Mouse (Mus musculus): ENCODE results near the gene Mfsd12. TPM values are rescaled to one million over a fixed set of nuclear protein-coding genes. Genes with fewer than 3 reads are reported as not detected.

The Mfsd12 gene
- total and polyA plus RNA-seq, 2 experiments from 2014 or later = 10.3 to 30.5 TPM

DNA sequence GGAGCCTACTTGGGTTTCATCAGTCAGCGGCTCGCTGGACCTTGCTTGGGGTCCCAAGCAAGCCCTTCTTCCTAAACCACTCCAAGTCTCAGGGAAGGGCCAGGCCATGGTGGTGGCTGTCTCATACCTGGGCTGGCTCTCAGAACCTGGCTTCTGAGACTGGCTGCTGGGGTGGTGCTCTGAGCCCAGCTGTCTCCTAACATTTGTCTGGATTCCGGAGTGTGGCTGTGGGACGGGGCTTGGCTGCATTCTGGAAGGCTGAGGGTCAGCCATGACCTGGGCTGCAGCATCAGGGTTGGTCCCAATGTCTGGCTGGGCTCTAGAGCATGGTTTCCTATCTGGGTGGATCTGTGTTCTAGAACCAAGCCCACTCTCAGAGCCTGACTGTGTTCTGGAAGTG lies 20.7 kb upstream of the Mfsd12 start:
- Histone ChIP-seq H3K9me3 (replicated peaks; ENCODE audit: control insufficient read depth, low read length) (no peaks in the 10 kb centered on the region), H3K4me2 (ENCODE audit: low read depth, low read length) (no peak overlapping the region), H3K4me1 (ENCODE audit: control insufficient read depth, insufficient read depth) (peaks cover 4% of the 10 kb centered on the region; the same call in 1 of the 2 replicates), H3K27me3 (ENCODE audit: control insufficient read depth, insufficient read depth, low read length) (no peaks in the 10 kb centered on the region), H3K4me3 (ENCODE audit: low read depth, low read length) (no peak overlapping the region), H3K27ac (ENCODE audit: low read depth) (no peak overlapping the region), H3K36me3 (replicated peaks; ENCODE audit: control insufficient read depth, insufficient read depth, low read length) (no peaks in the 10 kb centered on the region), H3K9ac (replicated peaks; ENCODE audit: low read depth, low read length) (no peak overlapping the region)
- no peak for DNase-seq (ENCODE audit: low spot score)
- TF ChIP-seq CTCF (IDR thresholded peaks at IDR 0.05; ENCODE audit: low read depth) = no peak
- TF ChIP-seq EP300 (IDR thresholded peaks at IDR 0.05; ENCODE audit: low read depth) = no peak
- ATAC-seq (ENCODE audit: insufficient read depth, low read depth) = no peak
- WGBS = 94% methylated on average over 4 of the region's 4 CpGs

- no peak for ATAC-seq (ENCODE audit: insufficient read depth, low read depth)
- Histone ChIP-seq H3K4me1 (ENCODE audit: control insufficient read depth, insufficient read depth) (no peaks in the 10 kb centered on the region), H3K27me3 (ENCODE audit: control insufficient read depth, insufficient read depth, low read length) (peaks cover 19% of the 10 kb centered on the region), H3K4me2 (ENCODE audit: low read depth, low read length) (no peak overlapping the region), H3K9me3 (replicated peaks; ENCODE audit: control insufficient read depth, low read length) (no peaks in the 10 kb centered on the region), H3K9ac (replicated peaks; ENCODE audit: low read depth, low read length) (no peak overlapping the region), H3K27ac (ENCODE audit: low read depth) (no peak overlapping the region), H3K36me3 (replicated peaks; ENCODE audit: control insufficient read depth, insufficient read depth, low read length) (no peaks in the 10 kb centered on the region), H3K4me3 (ENCODE audit: low read depth, low read length) (no peak overlapping the region)
- no peak for TF ChIP-seq CTCF (IDR thresholded peaks at IDR 0.05; ENCODE audit: low read depth)
- TF ChIP-seq EP300 (IDR thresholded peaks at IDR 0.05; ENCODE audit: low read depth) = no peak
- 57% methylated on average over 17 of the region's 17 CpGs for WGBS
- DNase-seq (ENCODE audit: low spot score) = no peak
These were observed 16.5 kb upstream of the Mfsd12 start for GRCm38 (mm10) chr10:81340551-81341332.

DNA sequence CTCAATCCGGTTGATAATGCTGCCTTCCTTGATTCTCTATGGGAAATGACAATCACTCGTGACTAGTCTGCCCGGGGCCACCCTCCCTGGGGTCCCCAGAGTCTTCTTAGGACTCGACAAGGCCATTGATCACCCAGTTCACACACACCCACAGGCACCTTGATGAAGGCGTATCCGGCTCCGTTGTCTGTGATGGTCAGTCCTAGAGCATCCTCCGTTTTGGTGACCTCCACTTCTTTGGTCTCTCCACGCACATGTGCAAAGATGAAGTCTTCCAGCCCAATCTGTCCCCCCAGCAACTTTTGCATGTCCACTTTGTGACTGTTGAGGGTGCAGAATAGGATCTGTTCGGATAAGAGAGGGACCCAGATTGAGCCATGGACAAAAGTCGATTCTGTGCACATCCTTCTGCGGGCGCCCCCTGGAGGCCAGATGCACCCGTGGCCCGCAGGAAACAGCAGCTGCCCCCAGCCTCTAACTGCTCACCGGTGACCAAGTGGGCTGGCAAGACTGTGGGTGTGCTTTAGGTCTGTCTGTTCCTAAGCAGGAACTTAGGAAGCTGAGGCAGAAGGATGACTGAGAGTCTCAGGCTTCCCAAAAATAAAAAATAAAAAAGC lies 15.8 kb upstream of the Mfsd12 start:
- no peak for ATAC-seq (ENCODE audit: insufficient read depth, low read depth)
- no peak overlapping the region for H3K4me3 ChIP-seq (ENCODE audit: low read depth, low read length)
- H3K9me3 ChIP-seq (replicated peaks; ENCODE audit: control insufficient read depth, low read length) = no peaks in the 10 kb centered on the region
- DNase-seq (ENCODE audit: low spot score) = no peak
- H3K4me1 ChIP-seq (ENCODE audit: control insufficient read depth, insufficient read depth) = no peaks in the 10 kb centered on the region
- no peak for TF ChIP-seq EP300 (IDR thresholded peaks at IDR 0.05; ENCODE audit: low read depth)
- peak; percentile 70 for TF ChIP-seq CTCF (IDR thresholded peaks at IDR 0.05; ENCODE audit: low read depth)
- WGBS = 40% methylated on average over 16 of the region's 16 CpGs
- H3K27ac ChIP-seq (ENCODE audit: low read depth) = no peak overlapping the region
- H3K27me3 ChIP-seq (ENCODE audit: control insufficient read depth, insufficient read depth, low read length) = peaks cover 19% of the 10 kb centered on the region
- H3K4me2 ChIP-seq (ENCODE audit: low read depth, low read length) = no peak overlapping the region
- peaks cover 6% of the 10 kb centered on the region for H3K36me3 ChIP-seq (replicated peaks; ENCODE audit: control insufficient read depth, insufficient read depth, low read length)
- H3K9ac ChIP-seq (replicated peaks; ENCODE audit: low read depth, low read length) = no peak overlapping the region

DNA sequence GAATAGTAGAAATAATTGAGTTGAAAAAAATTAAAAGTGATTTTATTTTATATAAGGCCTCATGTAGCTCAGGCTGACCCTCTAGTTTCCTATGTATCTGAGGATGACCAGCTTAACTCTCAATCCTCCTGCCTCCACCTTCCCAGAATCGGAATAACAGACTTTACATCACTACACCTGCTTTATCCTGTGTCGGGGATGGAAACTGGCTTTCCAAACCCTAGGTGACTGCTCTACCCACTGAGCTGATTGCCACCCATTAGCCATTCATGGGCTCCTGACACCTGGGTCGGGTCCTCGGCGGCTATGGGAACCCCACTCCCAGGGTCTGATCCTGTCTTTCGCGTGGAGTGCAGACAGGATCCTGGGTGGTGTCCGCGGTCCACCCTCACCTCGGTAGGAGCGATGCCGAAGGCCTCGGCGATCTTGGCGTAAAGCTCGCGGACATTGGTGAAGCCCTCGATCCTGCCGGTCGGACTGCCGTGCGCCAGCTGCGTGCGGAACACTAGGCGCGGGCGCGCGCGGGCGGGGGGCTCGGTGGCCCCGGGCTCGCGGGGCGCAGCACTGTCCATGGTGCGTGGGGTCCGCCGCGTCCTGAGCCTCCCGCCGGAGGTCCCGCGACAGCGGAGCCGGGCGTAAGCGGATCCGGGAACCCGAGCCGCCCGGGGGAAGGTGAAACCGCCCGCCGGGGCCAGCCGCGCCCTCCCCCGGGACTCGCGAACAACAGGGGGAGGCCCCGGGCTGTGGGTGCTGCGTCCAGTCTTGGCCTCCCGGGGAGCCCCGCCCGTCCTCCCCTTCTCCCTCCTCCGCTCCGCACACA lies 14.4 kb upstream of the Mfsd12 start, which contains the start of gene Gipc3:
Gene Gipc3, minus strand, starts transcription at position 581 of the 820 bp plus-strand sequence.
- H3K27me3 ChIP-seq (ENCODE audit: control insufficient read depth, insufficient read depth, low read length) = peaks cover 19% of the 10 kb centered on the region
- peaks cover 18% of the 10 kb centered on the region for H3K36me3 ChIP-seq (replicated peaks; ENCODE audit: control insufficient read depth, insufficient read depth, low read length)
- H3K4me2 ChIP-seq (ENCODE audit: low read depth, low read length) = peak within 1 kb of the TSS; percentile 93
- peak within 1 kb of the TSS; percentile 72 for H3K9ac ChIP-seq (replicated peaks; ENCODE audit: low read depth, low read length)
- DNase-seq (ENCODE audit: low spot score) (no peak), ATAC-seq (ENCODE audit: insufficient read depth, low read depth) (0 out of 2 replicates have a peak, but pooled peaks have one; percentile 2)
- TF ChIP-seq CTCF (IDR thresholded peaks at IDR 0.05; ENCODE audit: low read depth) (no peak), EP300 (IDR thresholded peaks at IDR 0.05; ENCODE audit: low read depth) (no peak)
- WGBS = 5% methylated on average over 57 of the region's 67 CpGs
- H3K4me1 ChIP-seq (ENCODE audit: control insufficient read depth, insufficient read depth) = 0 out of 2 replicates have a peak, but pooled peaks cover 3% of the 10 kb centered on the region
- peak within 1 kb of the TSS; percentile 62 for H3K4me3 ChIP-seq (ENCODE audit: low read depth, low read length)
- H3K9me3 ChIP-seq (replicated peaks; ENCODE audit: control insufficient read depth, low read length) = no peaks in the 10 kb centered on the region
- H3K27ac ChIP-seq (ENCODE audit: low read depth) = no peak within 1 kb of the TSS

DNA sequence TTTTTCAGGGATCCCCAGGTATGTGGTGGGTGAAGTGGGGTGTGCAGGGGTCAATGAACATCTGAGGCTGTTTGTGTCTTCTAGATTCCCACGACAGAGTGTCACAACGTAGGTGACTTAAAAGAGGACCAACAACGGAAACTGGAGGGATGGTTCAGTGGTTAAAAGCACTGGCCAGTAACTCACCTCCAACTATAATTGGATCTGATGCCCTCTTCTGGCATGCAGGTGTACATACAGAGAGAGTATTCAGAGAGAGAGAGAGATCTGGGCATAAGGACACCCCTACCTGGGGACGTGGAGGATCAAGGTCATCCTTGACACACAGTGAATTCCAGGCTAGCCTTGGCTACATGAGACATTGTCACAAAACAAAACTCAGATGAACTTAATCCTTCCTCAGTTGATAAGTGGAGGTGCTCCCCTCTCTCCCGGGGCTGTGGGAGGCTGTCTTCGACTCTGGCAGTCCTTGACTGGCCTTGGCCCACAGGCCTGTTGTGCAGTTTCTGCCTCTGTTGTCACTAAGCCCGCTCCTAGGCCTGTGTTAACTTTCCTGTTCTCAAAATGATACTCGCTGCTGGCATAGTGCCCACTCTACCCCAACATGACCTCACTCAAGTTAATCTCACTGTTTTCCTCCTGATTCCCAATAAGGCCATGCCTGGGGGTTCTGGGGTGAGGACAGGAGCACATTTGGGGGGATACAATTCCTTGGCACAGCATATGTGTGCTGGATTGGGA lies 12.7 kb upstream of the Mfsd12 start:
- Histone ChIP-seq H3K4me2 (ENCODE audit: low read depth, low read length) (no peak overlapping the region), H3K27me3 (ENCODE audit: control insufficient read depth, insufficient read depth, low read length) (peaks cover 19% of the 10 kb centered on the region), H3K4me3 (ENCODE audit: low read depth, low read length) (no peak overlapping the region), H3K4me1 (ENCODE audit: control insufficient read depth, insufficient read depth) (peaks cover 8% of the 10 kb centered on the region), H3K9ac (replicated peaks; ENCODE audit: low read depth, low read length) (no peak overlapping the region), H3K36me3 (replicated peaks; ENCODE audit: control insufficient read depth, insufficient read depth, low read length) (peaks cover 24% of the 10 kb centered on the region), H3K27ac (ENCODE audit: low read depth) (no peak overlapping the region; the same call in 1 of the 2 replicates), H3K9me3 (replicated peaks; ENCODE audit: control insufficient read depth, low read length) (no peaks in the 10 kb centered on the region)
- ATAC-seq (ENCODE audit: insufficient read depth, low read depth) (no peak), DNase-seq (ENCODE audit: low spot score) (no peak)
- TF ChIP-seq CTCF (IDR thresholded peaks at IDR 0.05; ENCODE audit: low read depth) (peak; percentile 41; the same call in 1 of the 2 replicates), EP300 (IDR thresholded peaks at IDR 0.05; ENCODE audit: low read depth) (no peak)
- WGBS = 25% methylated on average over 8 of the region's 8 CpGs

All from heart, postnatal 0 days (tissue).